Mouse (Mus musculus) left cerebral cortex, adult 18-20 months (tissue): ENCODE results near the gene Cept1. TPM values are rescaled to one million over a fixed set of nuclear protein-coding genes. Genes with fewer than 3 reads are reported as not detected.
"Not testable (repeated sequence)": the region's sequence is repeated elsewhere in the genome, so short reads cannot be mapped to it uniquely, and the experiment has no call there.

ENCODE experiments used
- DNase-seq, 2 experiments: peaks; one replicate each; pipeline ENCODE4 v3.0.0; 2021 to 2022; ENCODE audit warnings: low spot score in 2 of 2, mixed read lengths in 1 of 2
- long read RNA-seq, 2 experiments: library from polyadenylated mRNA; stranded (forward); transcript quantifications; one replicate each; pipeline ENCODE4 v2.0.0; 2021
- total RNA-seq, 2 experiments: library from RNA; stranded (reverse); gene quantifications; 2 replicates each; pipeline ENCODE4 v1.2.3; 2021

Cept1 gene
- total RNA-seq = 10 to 100 TPM; 49.7 to 52.1 TPM
- long read RNA-seq, experiment 1, transcript Cept1-202 (9 exons, 2,814 nt) = major isoform, 36 of 51 reads
- long read RNA-seq, experiment 1, partial matches to known transcripts = 7 of 51 reads
- long read RNA-seq, experiment 1, other reads (novel, unspliced or antisense) = 7 of 51 reads
- long read RNA-seq, experiment 2, transcript Cept1-202 (9 exons, 2,814 nt) = major isoform, 33 of 39 reads
- long read RNA-seq, experiment 2, partial matches to known transcripts = 2 of 39 reads
- long read RNA-seq, experiment 2, other reads (novel, unspliced or antisense) = 4 of 39 reads

- DNase-seq = peak; percentile 87 to 91
Measured at GRCm38 (mm10) chr3:106547171-106547923, at the start of gene Cept1, which contains the start of gene Dram2. TSS of gene Cept1 (minus strand) at chr3:106547802. TSS of gene Dram2 (plus strand) at chr3:106547798.

DNA sequence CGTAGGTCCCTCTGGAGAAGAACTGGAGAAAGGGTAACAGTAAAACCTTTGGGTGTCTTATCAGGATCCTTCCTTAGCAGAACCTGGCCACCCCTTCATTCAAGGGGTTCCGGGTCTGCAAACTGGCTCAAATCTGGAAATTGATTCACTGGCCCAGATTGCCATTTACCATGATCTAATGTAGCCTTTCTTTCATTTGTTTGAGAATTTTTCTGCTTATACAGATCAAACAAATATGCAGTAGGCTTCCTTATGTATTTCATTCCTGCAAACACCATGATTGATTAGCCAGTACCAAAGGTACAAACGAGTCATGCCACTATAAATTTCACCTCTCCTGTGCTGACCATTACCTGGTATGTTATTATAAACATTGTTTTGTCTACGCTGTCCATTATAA is 46.0 kb upstream of the Cept1 start:
- DNase-seq = not testable (repeated sequence)

DNA sequence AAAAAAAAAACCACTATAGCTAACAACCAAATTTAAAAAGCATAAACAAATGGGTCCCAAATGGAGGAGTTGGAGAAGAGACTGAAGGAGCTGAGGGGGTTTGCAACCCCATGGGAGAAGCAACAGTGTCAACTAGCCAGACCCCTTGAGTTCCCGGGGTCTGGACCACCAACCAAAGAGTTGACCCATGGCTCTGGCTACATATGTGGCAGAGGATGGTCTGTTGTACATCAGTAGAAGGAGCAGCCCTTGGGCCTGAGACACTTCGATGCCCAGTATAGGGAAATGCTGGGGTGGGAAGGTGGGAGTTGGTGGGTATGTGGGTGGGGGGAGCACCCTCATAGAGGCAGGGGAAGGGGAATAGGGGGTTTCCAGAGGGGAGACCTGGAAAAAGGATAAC is 31.7 kb upstream of the Cept1 start:
- DNase-seq = no peak

GRCm38 (mm10) chr3:106573191-106573590 is 25.6 kb upstream of the Cept1 start:
- no peak for DNase-seq

DNA sequence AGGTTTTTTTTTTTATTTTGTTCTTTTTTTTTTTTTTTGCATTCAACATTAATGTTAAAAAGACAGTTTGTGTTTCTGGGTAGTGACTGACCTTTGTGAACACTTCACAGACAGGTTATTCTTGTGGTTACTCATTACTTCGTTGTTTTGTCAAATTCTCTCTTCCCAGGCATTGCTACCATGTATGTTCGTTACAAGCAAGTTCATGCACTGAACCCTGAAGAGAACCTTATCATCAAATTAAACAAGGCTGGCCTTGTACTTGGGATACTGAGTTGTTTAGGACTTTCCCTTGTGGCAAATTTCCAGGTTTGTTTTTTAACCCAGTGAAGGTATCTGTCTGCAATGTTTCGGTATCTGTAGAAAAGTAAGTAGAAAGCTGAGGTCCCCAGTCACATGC is 18.3 kb upstream of the Cept1 start:
- no peak for DNase-seq

- DNase-seq = no peak
Measured at GRCm38 (mm10) chr3:106558271-106558670, 10.7 kb upstream of the Cept1 start.

GRCm38 (mm10) chr3:106555743-106556250 is 8.2 kb upstream of the Cept1 start:
- DNase-seq = no peak

GRCm38 (mm10) chr3:106553411-106553810 is 5.8 kb upstream of the Cept1 start:
- no peak for DNase-seq

DNA sequence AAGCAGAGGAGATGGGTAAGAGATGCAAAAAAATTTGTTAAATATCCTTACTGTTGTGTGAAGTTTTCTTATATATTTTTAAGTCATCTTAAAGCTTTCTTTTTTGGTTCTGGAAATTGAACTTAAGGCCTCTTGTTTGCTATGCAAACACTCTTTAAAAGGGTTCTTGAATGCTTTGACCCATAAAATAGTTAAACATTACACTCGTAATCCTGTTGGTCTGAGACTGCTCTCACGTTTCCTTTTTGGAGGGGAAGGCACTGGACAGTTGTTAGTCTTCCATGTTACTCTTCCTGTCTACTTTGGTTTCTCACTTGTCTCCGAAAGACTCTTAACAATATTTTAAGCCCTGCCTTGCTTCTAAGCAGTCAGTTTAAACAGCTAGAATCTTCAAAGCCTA is 1.4 kb upstream of the Cept1 start:
- no peak for DNase-seq

DNA sequence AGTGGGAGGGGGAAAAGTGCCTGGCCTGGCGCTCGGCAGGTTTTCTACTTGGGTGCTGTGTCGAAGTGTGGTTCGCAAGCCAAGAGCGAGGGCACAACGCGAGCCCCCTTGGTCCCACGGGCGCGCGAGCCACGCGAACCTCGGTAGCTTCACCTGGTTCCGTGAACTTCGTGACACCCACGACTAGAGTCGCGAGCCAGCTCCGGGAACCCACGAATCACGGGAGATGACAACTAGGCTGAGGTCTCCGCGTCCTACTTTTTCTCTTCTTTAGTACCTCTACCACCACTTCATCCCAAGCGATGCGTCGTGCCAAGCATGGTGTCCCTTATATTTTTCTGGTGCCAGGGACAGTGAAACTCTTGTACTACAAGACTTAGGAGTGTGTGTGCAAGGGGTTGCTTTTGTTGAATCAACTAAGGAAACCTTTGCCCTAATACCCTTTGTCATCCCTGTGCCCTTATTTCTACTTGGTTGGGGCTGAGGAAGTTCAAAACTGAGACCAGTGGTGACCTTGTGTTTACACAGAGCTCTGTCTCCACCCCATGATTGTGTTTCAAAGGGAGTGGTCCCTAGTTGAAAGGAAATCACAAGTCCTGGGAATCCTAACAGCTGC is 430 bp upstream of the Cept1 start:
- DNase-seq = no peak

DNA sequence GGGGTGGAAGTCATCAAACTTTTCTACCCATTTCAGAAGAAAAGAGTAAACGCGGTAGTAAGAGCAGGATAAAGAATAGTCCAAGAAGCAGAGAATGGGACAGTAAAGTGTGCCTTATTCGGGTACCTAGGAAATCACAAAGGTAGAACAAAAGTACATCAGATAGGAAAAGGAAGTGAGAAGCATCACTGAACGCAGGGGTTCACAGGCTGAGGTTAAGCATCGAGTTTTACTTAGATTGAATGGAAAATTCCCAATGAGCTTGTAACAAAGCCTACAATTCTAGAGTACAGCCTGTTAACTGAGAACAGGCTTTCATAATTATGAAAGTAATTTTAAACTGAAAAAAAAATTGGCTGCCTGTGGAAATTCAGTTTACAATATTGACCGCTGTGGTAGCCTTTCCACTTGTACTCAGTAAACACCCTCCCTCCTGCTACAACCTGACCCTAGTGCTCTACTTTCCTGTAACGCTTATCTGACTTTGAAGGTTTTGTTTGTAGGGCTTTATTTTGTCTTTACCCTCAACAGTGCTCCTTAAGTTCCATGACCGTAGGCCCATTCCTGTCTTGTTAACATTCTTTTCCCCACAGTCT is 2.8 kb downstream of the Cept1 start:
- no peak for DNase-seq

DNA sequence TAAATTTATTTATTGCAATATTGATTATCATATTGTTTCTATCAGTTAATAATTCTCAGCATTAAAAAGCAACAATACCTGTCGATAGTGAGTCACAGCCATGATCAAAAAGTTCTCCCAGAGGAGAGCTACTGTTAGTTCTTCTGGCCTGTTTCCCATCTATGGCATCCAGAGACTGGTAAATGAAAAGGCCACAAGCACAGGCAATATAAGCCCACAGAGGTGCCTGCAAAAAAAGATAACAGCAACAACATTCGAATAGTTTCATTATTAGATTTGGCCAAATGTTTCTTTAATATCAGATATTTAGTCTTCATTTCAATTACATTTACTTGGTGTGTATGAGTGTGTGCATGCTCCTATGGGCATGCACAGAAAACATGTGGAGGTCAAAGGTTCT is 14.3 kb downstream of the Cept1 start:
- DNase-seq = no peak

DNA sequence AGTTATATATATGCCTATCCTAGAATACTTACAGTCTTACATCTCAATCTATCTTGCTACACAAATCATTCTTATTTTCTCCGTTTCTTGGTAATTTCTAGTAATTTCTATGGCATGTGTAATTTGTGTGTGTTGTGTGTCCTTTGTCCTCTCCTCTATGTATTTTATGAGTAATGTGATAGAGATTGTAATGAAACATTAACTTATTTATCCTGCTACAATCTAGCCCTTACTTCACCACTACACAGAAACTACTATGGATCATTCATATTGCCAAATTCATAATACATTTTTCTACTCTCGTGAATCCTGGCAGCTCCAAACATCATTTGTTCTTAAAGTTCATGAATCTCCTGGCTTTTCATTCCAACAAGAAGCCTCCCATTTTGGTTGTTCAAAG is 19.6 kb downstream of the Cept1 start:
- DNase-seq = no peak

DNA sequence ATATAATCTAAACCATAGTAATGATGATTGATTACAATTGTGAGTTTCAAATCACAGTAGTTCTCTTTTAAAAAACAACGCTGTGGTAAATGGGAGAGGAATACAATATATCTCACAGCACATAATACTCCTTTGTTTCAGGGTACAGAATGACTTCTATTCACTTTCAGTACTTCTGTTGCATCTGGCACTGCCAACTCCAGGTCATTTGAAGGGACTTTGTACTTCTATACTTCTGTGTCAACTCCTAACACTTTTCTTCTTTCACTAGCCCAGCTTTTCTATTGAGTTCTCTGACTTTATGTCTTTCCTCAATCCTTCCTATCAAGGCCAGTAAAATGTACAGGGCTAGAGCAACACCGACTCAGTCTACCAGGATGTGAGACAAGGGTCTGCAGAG is 21.2 kb downstream of the Cept1 start:
- no peak for DNase-seq

DNA sequence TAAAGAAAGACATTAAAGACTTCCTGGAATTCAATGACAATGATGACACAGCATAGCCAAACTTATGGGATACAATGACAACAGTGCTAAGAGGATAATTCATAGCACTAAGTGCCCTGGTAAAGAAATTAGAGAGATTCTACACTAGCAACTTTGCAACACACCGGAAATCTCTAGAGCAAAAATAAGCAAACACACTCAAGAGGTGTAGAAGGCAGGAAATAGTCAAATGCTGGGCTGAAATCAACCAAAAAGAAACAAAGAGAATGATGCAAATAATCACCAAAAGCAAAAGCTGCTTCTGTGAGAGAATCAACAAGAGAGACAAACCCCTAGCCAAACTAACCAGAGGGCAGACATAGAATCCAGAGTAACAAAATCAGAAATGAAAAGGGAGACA is 24.9 kb downstream of the Cept1 start:
- DNase-seq = no peak

DNA sequence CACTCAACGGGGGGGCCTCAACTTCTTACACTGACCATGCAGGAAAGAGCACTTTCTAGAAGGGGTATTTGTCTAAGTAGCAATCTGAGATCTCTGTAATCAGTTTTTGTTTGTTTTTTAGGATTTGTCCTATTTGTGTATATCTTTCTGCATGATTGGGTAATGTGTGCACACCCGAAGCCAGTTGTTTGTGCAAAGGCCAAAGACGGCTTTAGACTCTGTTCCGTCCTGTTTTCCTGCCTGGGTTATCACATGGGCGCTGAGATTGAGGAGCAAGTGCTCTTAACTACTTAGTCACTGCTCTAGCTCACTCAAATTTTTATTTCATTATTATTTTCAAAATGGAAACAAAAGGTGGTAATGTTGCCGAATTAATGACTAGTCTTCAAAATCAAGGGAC is 32.6 kb downstream of the Cept1 start:
- DNase-seq = no peak

DNA sequence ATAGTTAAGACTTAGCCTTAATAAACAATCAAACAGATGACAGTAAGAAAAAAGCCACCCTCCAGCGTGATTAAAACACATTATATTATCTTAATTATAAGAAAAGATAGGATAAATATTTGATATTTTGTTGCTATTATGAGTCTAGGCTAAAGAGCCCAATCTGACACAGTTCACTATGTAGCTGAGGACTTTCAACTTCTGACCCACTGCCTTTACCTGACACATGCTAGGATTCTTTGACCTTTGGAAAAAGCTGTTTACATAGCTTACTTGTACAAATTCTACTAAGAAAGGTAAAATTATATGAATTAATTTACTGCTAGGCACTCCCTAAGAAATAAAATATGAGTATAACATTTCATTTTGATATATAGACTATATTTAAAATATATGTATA is 36.9 kb downstream of the Cept1 start:
- DNase-seq = no peak

DNA sequence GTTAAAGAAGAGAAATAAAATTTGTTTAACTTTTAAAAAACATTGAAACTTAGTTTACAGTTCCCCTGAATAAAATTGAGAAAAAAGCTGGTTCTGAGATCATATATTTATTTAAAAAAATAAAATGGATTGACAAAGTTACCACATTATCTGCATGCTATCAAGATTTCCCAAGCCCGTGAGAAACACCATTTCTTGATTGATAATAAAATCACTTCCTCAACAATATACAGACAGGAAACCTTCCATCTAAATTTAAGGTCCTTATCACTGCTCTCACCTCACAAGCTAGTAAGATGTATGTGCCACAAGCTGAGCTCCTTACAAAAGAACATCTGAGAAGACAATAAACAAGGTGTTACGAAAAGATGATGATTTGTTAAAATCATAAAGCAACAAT is 44.7 kb downstream of the Cept1 start:
- DNase-seq = no peak

DNA sequence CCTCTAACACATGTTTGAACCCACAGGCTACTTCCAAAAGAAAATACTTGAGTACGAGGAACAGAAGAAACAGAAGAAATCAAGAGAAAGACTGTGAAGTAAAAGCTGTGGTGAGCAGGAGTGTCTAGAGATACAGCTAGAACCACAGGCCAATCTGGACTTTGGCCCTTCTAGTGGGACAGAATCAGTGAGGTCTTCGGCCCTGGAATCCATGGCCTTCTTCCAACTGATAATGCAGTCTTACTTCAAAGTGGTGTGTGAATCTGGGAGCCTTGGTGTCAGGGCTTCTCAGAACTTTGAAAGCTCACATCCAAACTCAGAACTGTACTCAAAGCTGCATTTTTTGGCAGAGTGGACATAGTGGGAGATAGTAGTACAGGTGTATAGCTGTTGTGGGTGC is 47.1 kb downstream of the Cept1 start:
- DNase-seq = no peak

- no peak for DNase-seq
Measured at GRCm38 (mm10) chr3:106496996-106497395, 50.6 kb downstream of the Cept1 start.

DNA sequence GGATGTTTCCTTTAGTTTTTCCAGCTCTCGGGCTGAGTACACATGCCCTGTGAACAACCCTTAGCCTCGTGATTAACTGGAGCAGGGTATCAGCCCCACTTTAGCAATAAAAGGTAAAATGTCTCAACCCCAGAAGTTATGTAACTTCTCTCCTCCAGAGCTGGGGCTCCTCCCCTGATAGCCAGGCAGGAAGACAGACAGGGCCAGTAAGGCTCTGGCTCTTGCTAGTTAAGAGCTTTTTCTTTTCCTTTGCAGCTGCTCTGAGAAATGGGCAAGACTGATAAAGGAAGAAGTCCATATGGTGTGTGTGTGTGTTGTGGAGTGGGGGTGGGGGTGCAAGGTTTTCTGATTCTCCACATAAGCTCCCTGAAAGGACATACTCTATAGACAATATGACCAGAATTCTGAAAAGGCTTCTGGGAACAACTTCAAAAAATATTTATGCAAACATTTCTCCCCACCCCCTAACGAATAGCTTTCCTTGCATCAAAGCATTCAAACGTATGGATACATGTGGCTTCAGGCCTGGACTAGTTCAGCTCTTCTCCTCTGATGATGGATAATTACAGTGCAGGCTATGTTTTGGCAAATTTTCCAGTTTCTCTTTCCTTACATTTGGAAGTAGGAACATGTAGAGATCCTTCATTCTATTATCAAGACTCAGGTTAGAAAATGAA is 51.4 kb downstream of the Cept1 start:
- DNase-seq = peak in 1 of 2 experiments; percentile 30
